Mouse (Mus musculus) c-Kit-positive CD71-negative TER-119-negative erythroid progenitor cells, embryonic 14.5 days (primary cell): ENCODE data around the gene Srf.
"Not testable (repeated sequence)": the region's sequence is repeated elsewhere in the genome, so short reads cannot be mapped to it uniquely, and the experiment has no call there.

Experiments used
- DNase-seq: peaks from one replicate; pipeline ENCODE4 v3.0.0-alpha.2; 2013; ENCODE audit warnings: low read depth

Gene Srf

GRCm38 (mm10) chr17:46555673-46556583, at the start of gene Srf:
Srf (minus strand) TSS chr17:46556175.
- DNase-seq: peak; percentile 96

DNA sequence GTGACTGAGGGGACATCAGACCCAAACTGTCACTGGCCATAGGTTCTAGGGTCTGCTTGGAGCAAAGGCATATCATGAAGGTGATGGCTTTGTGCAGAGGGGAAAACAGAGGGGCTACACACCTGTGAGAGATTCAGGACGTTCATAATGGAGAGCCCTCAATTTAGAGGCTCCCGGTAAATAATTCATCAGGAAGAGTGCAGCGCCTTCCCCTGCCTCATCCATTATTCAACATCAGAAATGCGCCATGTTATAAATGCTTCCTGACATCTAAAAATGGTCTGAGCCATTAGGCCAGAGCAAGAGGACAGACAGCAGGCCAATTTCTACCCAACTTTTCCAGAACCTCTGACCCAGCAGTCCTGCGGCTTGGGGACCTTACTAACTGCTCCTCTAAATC, 49.2 kb upstream of the Srf start:
- DNase-seq: no peak

GRCm38 (mm10) chr17:46603229-46603628, 47.3 kb upstream of the Srf start:
- DNase-seq: no peak

DNA sequence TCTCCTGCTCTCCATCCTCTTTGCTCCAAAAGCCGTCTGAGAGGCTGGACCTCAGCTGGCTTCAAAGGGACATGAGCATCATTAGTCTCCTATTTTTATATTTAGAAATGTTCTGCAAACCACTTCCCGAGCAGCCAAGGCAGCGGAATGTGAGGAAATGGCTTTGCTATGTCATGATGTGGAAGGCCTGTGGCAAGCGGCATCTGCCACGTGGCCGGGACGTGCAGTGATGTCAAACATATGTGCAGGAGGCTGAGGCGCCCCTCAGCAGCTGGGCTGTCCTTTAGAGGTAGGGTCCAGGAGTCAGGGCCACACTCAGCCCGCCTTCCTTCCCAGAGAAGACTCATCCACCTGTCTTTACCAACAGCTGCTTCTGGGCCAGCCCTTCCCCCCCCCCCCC, 46.2 kb upstream of the Srf start:
- DNase-seq: no peak

DNA sequence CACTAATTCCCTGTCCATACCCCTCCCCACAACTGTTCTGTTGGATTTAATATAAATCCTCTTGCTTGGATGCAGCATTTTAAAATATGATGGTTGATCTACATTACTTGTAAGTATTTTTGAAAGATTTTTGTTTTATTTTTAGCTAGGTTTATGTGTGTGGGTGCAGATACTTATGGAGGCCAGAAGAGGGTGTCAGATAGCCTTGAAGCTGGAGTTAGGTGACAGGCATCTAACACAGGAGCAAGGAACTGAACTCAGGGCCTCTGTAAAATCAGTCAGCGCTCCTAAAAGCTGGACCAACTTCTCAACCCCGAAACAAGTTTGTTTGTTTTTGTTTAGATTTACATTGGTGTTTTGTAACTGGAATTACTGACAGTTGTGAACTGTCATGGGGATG, 44.6 kb upstream of the Srf start:
- no peak for DNase-seq

DNA sequence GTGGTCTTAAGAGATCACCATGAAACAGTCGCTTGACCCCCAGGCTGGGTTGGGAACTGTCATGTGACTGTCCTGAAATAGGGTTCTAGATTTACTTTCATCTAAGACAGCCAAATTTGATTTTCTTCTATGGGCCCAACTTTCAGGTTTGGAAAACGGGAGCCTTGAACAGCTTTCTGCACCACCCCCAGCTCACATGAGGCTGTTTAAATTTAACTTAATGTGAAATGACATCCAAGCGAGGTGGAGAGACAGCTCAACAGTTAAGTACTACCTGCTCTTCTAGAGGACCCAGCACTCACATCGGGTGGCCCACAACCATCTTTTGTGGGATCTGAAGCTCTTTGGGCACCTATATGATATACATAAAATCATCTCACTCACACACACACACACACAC, 43.0 kb upstream of the Srf start:
- DNase-seq: no peak

DNA sequence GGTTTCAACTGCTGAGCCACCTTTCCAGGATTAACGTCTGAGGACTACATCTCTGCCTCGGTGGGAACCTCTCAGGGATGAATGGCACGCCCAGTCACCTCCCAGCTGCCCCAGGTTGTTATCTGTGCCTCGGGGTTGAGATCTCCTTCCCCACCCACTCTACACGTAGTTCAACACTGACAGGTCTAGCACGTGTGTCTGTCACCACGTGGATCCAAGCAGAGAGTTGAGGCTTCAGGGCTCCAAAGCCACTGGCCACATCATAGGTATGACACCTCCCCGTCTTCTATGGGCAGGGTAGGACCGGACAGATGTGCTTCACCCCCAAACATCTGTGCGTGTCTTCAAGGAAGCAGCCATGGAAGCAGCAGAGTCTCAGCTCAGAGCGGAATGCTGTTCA, 42.0 kb upstream of the Srf start:
- no peak for DNase-seq

GRCm38 (mm10) chr17:46595336-46595735, 39.4 kb upstream of the Srf start:
- no peak for DNase-seq

DNA sequence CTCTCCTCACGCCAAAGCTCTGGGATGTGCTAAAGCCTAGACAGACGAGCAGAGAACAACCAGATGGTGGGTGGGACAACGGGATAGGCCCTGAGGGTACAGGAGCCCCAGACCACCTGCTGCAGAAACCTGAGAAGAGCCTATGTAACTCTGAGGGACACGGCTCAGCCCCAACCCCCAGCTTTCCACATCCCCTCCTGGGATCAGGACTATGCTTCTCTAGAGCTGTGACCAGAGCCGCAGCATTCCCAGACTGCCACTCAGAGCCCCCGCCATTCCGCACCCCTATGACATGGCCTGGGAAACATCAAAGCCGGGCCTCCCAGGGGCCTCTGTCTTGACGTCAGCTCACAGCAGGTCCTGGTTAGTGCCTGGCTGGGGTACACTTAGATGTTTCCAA, 38.6 kb upstream of the Srf start:
- no peak for DNase-seq

DNA sequence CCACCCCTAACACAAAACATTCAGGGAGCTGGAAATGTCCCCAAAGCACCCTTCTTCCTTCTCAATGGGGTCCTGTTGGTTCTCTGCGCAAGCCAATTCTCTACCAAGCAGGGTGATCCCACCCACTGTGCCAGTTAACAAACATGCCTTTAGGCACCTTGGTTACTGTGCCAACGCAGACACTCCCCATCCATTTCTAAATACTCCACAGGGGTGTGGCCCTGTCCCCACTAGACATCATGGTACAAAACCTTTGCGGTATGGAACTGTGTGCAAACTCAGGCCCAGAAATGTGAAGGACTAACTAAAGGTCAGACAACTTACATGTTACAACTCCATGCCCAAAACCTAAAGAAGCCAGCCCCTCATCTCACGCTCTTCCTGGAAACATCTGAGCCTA, 37.1 kb upstream of the Srf start:
- DNase-seq: no peak

DNA sequence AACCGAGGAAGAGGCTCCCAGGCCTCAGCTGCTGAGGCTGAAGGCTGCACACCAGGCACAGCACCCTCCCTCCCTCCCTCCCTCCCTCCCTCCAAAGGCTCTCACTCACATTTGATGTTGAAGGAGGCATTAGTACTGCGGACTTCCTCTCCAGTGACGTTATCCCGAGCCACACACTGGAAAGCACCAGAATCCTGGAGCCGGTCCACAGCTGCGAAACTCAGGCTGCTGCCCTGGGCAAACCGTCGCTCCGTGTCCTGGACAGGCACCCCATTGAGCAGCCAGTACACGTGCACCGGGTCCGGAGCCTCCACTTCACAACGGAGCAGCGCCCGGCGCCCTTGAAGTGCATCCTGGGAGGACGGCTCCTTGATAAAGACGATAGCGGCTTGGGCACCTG, 35.4 kb upstream of the Srf start:
- no peak for DNase-seq

- DNase-seq: no peak
These were observed 34.5 kb upstream of the Srf start for GRCm38 (mm10) chr17:46590439-46590838.

- no peak for DNase-seq
These were observed 33.8 kb upstream of the Srf start for GRCm38 (mm10) chr17:46589635-46590314.

- DNase-seq: no peak
These were observed 32.9 kb upstream of the Srf start for GRCm38 (mm10) chr17:46588913-46589312.

GRCm38 (mm10) chr17:46588173-46588572, 32.2 kb upstream of the Srf start:
- peak; percentile 54 for DNase-seq

DNA sequence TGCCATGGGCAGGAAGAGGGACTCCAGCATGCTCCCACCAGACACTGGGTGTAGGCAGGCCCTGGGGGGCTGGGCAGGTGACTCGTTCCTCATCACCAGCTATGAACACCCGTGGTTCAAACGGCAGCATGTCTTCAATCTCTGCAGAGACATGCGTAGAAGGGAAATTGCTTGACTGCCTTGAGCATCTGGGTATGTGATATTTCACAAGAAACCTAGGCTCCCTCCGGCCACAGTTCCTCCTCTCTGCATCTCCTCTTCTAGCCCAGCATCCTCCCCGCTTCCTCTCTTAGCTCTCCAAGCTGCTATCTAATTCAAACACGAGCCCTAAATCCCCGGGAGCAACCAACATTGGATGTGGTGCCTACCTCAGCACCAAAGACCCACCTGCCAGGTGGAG, 30.4 kb upstream of the Srf start:
- DNase-seq: no peak

DNA sequence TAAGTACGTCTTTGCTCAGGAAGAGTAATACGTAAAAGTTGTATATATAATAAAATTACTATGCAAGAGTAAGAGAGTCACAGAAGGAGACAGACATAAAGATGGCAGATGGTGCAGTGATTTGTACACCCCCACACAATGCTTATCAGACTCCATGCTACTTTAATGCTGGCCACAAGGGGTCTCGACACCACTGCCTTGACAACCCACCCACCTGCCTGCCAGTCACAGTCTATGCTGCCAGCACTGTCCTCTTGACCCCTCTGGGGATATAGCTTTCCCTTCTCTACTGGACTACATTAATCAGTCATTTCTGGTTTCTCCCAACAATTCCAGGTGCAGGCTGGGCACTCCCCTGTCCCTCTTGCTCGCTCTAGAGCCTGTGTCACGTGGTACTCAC, 22.7 kb upstream of the Srf start:
- DNase-seq: no peak

DNA sequence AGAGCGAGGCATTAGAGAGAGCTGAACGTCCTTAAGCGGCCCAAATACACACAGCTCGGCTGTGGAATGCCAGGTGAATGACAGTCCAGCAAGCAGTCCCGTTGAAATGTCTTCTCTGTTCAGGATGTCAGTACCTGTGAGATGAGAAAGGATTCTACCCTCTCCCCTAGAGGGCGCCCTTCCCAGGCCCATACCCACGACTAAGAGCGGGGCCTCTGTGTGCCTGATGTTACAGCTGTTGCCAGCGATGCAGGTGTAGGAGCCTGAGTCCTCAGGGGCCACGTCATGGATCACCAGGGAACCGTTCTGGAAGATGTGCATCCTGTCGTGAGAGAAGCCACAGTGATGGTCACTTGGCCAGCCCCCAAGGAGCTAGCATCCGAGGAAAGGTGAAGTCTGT, 20.1 kb upstream of the Srf start:
- DNase-seq: no peak

- DNase-seq: no peak
These were observed 18.6 kb upstream of the Srf start for GRCm38 (mm10) chr17:46574535-46574934.

DNA sequence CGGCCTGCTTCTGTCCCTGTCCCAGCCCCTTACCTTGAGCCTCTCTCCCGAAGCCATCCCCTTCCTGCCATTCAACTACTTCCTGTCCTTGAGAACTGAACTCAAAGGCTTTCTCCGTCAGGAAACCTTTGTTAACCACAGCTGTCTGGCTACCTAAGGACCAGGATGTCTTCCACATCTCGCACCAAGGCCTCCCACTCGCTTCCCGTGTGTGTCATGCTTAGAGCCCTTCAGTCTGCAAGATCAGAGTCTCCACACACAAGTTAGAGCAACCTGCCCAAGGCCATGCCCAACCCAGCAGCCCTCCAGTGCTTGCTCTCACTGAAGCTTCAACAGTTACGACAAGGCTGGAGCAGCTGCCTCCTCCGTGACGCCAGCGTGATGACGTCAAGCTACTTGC, 15.0 kb upstream of the Srf start:
- DNase-seq: no peak

DNA sequence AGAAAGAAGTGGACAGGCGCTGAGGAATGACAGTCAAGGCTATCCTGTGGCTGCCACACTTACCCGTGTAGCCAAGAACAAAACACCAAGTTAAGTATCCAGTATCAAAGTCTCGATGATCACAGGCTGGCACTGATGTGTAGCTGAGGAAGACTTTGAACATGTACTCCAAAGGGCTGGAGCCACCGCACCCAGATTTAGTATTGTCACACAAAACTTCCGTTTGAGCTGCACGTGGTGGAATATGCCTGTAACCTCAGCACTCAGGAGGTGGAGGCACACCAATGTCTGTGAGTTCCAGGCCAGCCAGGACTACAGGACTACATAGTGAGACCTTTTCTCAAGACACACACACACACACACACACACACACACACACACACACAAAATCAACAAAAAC, 3.2 kb upstream of the Srf start:
- no peak for DNase-seq

DNA sequence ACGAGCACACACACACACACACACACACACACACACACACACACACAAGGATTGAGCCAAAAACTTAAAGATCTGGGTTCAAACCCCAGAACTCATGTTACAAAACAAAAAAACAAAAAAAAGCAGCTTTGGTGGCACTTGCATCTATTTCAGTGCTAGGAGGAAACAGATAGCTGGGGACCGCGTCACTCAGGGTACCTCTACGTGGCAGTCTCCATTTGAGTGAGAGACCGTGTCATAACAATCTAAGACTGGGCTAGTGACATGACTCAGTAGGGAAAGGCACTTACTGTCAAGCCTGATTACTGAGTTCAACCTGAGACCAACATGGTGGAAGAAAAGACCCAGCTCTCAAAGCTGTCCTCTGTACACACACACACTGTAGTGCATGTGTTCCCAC, 2.2 kb upstream of the Srf start:
- no peak for DNase-seq

GRCm38 (mm10) chr17:46557321-46557720, 1.3 kb upstream of the Srf start:
- not testable (repeated sequence) for DNase-seq

GRCm38 (mm10) chr17:46556584-46556945, 590 bp upstream of the Srf start:
- DNase-seq: no peak
